Mouse (Mus musculus) adrenal gland, postnatal 14 days (tissue): ENCODE measurements around the gene Nf2. TPM values are rescaled to one million over a fixed set of nuclear protein-coding genes. Genes with fewer than 3 reads are reported as not detected.

ENCODE experiments used
- DNase-seq: peaks from one replicate; pipeline ENCODE4 v3.0.0; 2021; ENCODE audit warnings: mixed read lengths
- total RNA-seq: library from RNA; stranded (reverse); gene quantifications from 2 replicates; pipeline ENCODE4 v1.2.3, GENCODE M21; 2021

Gene Nf2
- total RNA-seq, 1 experiment from 2014 or later, result 102 TPM

DNA sequence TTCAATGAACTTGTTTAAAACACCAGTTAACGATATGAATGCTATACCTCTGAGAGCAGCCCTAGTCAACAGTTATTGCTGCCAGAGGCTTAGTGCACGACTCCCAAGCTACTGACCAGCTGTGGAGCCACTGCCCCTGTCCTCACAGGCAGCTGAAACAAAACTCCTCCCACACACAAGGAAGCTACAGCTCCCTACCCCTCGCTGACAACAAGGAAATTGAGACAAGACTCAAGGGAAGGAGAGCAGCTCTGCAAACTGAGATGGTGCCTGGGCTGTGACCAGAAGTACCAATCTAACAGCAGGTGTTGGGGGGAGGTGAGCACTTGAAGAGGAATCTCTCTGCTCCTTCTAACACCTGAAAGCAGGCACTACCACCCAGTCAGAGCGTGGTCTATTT lies 48.7 kb downstream of the Nf2 start:
- no peak for DNase-seq

DNA sequence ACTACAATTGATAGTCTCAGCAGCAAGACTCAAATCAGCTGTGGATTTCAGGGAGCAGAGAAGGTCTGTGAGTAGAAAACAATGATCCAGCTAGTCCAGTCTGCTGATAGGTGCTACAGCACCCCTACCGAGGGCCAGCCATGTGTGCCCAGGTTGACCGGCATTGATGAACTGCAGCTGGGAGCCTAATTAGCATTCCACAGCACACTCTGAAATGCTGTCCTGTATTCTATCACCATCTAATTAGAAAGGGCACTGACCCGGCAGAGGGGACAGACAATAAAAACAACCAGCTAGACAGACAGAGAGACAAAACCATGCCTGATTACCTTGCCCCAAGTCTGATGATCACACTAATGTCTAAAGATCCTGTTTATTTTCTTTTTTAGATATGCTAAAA lies 56.3 kb downstream of the Nf2 start:
- no peak for DNase-seq

GRCm38 (mm10) chr11:4791549-4791948 lies 57.8 kb downstream of the Nf2 start:
- DNase-seq, result no peak

GRCm38 (mm10) chr11:4789691-4790090 lies 59.6 kb downstream of the Nf2 start:
- DNase-seq, result no peak

GRCm38 (mm10) chr11:4784629-4785142 lies 64.7 kb downstream of the Nf2 start:
- peak; percentile 52 for DNase-seq

DNA sequence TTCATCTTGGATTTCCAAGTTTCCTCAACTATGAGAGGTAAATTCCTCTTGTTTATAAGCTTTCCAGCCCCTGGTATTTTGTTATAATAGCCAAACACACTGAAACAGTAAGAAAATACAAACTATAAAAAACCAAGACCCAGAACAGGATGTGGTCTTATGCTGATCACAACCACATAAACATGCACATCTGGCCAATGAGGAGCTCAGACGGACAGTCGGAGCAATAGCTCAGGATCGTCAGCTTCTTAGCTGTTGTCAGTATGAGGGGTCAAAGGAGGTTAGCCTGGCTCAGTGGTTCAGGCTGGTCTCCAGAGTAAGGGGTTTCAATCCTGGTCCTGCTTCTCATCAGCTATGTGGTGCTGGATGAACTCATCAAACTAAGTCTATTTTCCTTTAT lies 66.2 kb downstream of the Nf2 start:
- no peak for DNase-seq

GRCm38 (mm10) chr11:4780927-4781326 lies 68.4 kb downstream of the Nf2 start:
- DNase-seq, result no peak

- DNase-seq, result peak; percentile 85
Observed at GRCm38 (mm10) chr11:4772925-4773324, 76.4 kb downstream of the Nf2 start.

- no peak for DNase-seq
Observed at GRCm38 (mm10) chr11:4771756-4772155, 77.6 kb downstream of the Nf2 start.

GRCm38 (mm10) chr11:4769881-4770280 lies 79.5 kb downstream of the Nf2 start:
- no peak for DNase-seq

GRCm38 (mm10) chr11:4769293-4769692 lies 80.0 kb downstream of the Nf2 start:
- no peak for DNase-seq

- no peak for DNase-seq
Observed at GRCm38 (mm10) chr11:4768399-4768798, 80.9 kb downstream of the Nf2 start.

DNA sequence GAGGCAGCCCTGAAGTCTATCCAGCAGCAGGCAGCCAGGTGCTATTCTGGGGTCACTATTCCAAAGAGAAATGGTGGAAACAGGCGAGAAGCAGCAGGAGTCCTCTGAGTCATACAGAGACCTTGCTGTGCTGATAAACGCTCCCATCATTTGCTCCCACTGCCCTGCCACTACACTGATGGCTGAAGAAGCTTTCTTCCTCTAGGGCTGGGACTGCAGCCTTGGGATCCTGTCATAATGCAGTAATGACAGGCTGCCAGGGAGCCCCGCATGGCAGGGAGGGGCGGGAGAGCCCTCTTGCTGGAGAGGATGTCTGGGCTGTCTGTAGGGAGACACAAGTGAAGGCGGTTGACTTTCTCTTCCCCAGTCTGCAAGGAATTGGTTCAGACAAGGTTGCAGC lies 84.9 kb downstream of the Nf2 start:
- DNase-seq, result peak; percentile 69

GRCm38 (mm10) chr11:4763631-4764030 lies 85.7 kb downstream of the Nf2 start:
- no peak for DNase-seq

- DNase-seq, result no peak
Observed at GRCm38 (mm10) chr11:4762511-4762910, 86.8 kb downstream of the Nf2 start.

DNA sequence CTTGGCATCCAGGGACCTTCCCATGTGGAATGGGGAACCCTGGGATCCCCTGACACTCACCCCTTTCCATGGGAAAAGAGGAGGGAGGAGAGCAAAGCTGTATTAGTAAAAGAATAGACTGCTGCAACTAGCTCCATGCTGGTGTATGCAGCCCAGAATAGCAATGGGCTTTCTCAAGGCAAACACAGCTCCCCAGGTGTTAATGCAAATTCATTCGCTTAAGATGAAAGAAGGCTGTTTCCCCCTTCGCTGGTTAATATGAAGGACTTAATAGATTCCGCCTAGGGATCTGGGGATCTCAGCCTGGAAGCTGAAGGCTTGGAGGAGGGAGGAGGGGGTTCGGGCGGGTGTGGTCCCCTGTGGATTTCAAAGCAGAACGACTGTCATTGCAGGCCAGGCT lies 87.3 kb downstream of the Nf2 start:
- DNase-seq, result no peak

GRCm38 (mm10) chr11:4760438-4760837 lies 88.9 kb downstream of the Nf2 start:
- DNase-seq, result peak; percentile 39

DNA sequence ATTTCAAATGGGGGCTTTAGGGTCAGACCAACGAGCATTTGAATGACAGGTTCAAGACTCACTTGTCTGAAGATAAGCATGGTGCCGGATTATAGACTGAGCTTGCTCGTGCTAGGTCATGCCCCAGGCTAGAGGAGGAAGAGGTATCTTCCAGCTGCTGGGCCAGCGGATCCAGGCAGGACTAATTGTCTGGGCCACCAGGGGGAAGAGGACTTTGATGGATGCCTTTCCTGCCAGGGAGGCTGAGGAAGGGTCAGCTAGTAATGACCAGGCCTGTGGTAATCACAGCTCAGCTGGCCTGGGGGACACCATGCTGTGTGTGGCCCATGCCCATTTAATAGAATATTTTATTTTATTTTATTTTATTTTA lies 91.6 kb downstream of the Nf2 start:
- no peak for DNase-seq

DNA sequence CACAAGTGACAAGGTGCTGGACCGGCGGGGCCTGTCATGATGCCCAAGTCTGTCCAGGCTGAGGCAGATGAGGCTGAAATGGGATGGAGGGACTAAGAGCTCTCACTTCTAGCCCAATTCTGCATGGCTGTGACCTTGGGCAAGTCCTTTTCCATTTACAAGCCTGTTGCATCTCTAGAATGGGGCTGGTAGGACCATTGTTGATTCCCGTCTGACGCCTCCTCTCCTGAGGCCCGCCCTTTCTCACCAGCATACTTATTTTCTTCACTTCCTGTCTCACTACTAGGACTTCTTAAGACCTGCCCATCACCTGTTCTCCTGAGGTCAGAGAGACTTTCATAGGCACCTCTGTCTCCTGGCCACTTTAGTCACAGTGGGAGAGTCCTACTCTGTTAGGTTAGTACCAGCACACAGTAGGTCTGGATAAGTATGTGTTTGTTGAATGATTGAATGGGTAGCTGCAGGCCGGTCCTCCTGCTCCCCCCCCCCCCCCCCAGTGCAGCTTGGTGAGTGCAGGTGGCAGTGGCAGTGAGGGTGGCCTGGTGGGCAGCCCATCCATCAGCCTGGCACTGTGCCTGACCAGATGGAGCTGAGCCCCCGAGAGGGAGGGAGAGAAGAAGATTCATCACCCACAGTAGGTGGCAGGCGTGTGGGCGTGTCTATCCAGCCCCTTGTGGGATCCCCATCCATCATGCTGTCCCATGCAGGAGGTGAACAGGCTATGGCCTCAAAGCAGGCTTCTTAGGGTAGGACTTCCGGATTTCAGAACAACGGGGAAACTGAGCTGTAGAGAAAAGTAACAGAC lies 92.2 kb downstream of the Nf2 start:
- no peak for DNase-seq

DNA sequence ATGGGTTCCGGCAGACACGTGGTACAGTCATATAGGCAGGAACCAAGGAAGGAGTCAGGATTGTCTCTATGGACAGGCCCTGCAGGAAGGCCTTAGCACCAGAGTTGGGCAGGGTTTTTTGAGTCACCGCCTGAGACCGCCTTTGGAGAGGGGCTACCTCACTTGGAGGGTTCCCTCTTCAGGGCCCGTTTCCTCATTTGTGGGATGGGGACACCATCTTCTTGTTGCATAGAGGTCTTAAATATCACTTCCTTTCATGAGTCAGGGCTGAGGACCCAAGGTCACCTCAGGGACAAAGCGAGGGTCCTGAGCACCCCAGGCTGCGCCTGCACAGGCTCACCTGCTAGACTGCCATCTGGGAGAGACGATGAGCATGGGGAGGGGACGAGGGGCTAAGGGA lies 92.9 kb downstream of the Nf2 start:
- no peak for DNase-seq

DNA sequence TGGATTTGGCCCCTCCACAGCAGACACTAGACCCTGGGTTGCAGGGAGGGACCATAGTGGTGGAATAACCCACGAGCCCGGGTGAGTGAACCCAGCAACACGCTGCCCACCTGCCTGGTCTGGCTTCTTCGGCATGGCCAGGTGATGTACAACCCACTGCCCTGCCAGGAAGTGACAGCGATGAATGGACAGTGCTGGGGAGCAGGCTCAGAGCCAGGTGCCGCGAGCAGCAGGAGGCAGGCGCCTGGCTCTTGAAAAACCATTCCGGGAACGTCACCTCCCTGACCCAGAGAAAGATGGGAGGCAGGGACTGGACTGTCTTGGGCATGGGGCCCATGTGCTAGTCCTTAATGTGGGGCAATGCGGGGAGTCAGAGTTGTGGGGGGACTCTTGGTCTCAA lies 94.5 kb downstream of the Nf2 start:
- no peak for DNase-seq

DNA sequence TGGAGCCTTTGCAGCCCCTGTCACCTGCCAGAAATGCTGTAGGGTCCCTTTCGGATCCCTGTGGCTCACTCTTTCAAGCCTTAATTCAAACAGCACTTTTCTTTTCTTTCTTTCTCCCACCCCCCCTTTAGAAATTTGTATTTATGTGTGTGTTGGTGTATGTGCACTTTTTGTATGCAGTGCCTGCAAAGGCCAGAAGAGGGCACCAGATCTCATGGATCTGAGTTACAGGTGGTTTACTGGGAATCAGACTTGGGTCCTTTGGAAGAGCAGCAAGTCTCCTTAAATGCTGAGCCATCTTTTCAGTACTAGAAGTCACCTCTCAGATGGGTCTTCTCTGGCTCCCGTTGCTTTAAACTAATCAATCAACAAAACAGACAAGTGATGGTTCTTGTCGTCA lies 95.3 kb downstream of the Nf2 start:
- DNase-seq, result no peak

DNA sequence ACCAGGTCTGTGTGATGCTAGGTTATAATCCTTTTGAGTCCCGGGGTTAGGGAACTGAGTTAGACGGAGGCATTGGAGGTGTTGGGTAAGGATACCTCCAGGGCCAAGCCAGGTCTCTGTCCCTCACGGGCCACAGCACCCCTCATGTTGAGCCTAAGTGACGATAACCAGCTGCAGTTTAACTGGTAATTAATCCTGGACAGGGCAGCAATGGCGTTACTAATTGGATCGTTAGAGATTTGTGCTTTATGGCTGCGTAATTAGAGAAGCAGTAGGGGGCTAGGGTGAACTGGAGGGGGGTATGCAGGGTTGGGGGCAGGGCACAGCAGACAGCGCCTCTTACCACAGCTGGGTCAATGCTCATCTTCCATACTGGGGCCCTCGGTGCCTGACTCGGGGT lies 96.5 kb downstream of the Nf2 start:
- DNase-seq, result no peak

DNA sequence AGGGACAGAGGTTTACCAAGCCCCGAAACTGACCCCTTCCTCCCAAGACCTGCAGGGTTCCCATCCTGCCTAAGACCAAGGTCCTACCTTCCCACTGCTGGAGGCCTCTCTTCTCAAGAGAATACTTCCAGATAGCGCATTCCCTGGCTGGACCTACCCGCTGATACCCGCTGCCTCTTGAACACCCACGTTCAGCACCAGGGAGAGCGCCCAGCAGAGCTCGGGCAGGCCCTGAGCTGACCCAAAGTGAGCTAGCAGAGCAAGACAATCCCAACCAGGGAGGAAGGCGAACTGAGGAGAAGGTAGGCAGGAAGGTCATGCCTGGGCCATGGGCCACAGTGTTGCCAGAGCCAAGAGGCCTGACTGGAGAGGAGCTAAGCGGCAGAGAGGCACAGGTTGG lies 99.1 kb downstream of the Nf2 start:
- DNase-seq, result peak; percentile 92

- no peak for DNase-seq
Observed at GRCm38 (mm10) chr11:4747285-4747684, 102.1 kb downstream of the Nf2 start.
